In genomic region chr9:8964512-8965133, GRCm38 (mm10) we compare ENCODE assay signal across 10 mouse cellular contexts. TPM values are rescaled to one million over a fixed set of nuclear protein-coding genes. Genes with fewer than 3 reads are reported as not detected.
DNase-seq lines count a peak whose midpoint lies in the region; ATAC-seq lines count a peak whose summit lies in the region.
"Had no signal": no experiment of that assay in that cellular context is flagged by ENCODE, and none has a peak within 500 bp of the region (broad histone marks: within the 10 kb centered on the region; RNA-seq: fewer than 3 reads in every experiment).

No protein-coding gene starts in this region.

- H3K4me2 ChIP-seq in liver, embryonic 11.5 days = no peak overlapping the region
- H3K4me2 ChIP-seq: embryonic facial prominence, embryonic 13.5 days had no signal

- H3K36me3 ChIP-seq in liver, embryonic 11.5 days (ENCODE audit: control insufficient read depth, insufficient read depth, low read length) = no peaks in the 10 kb centered on the region
- H3K36me3 ChIP-seq: embryonic facial prominence, embryonic 13.5 days had no signal

- DNase-seq in liver = peak; percentile 15
- no peak for DNase-seq in liver, embryonic 11.5 days (ENCODE audit: low spot score)
- peak; percentile 18 for DNase-seq in Muller cell, postnatal 12 days (ENCODE audit: inconsistent ontology term)
- peak; percentile 12 to 43 for DNase-seq in cerebellum, adult 18-20 months
- peak; percentile 41 to 51 for DNase-seq in left cerebral cortex, postnatal 14 days (ENCODE audit: low spot score in 2 of 2)
- peak; percentile 29 for DNase-seq in right cerebral cortex, adult 18-20 months
- no peak for DNase-seq in gastrocnemius, postnatal 14 days

- WGBS in liver, embryonic 11.5 days = 59% methylated on average over 8 of the region's 8 CpGs

- H3K4me1 ChIP-seq in liver, embryonic 11.5 days (replicated peaks; ENCODE audit: control insufficient read depth, insufficient read depth, low read length) = no peaks in the 10 kb centered on the region
- H3K4me1 ChIP-seq: embryonic facial prominence, embryonic 13.5 days had no signal

- no peaks in the 10 kb centered on the region for H3K9me3 ChIP-seq in liver, embryonic 11.5 days (ENCODE audit: control insufficient read depth, low read length)
- H3K9me3 ChIP-seq: embryonic facial prominence, embryonic 13.5 days had no signal

- no peak overlapping the region for H3K9ac ChIP-seq in liver, embryonic 11.5 days (ENCODE audit: low read depth, low read length)
- H3K9ac ChIP-seq: embryonic facial prominence, embryonic 13.5 days had no signal

- H3K4me3 ChIP-seq in liver, embryonic 11.5 days (ENCODE audit: low read depth, low read length) = no peak overlapping the region
- H3K4me3 ChIP-seq: embryonic facial prominence, embryonic 13.5 days had no signal

- no peak overlapping the region for H3K27ac ChIP-seq in liver, embryonic 11.5 days (ENCODE audit: low read depth, low read length)
- H3K27ac ChIP-seq: embryonic facial prominence, embryonic 13.5 days had no signal

- no peak for ATAC-seq in liver, embryonic 11.5 days (replicated peaks; ENCODE audit: low FRiP score)
- ATAC-seq in granulocyte monocyte progenitor cell, adult 5-6 weeks (replicated peaks; ENCODE audit: poor library complexity, severe bottlenecking) = peak; percentile 79; the same call in 1 of the 2 replicates

- no peaks in the 10 kb centered on the region for H3K27me3 ChIP-seq in liver, embryonic 11.5 days (replicated peaks; ENCODE audit: control insufficient read depth, insufficient read depth, low read length)
- H3K27me3 ChIP-seq: embryonic facial prominence, embryonic 13.5 days had no signal

- intact Hi-C loops in left cerebral cortex, postnatal 14 days (cut with DNase I) = loop anchor here (2.0 kb wide), 1 partner anchor 264 kb away; no protein-coding TSS in a partner anchor
- intact Hi-C loops in gastrocnemius, postnatal 14 days (cut with DNase I; ENCODE audit: low total_unique reads) = no loop called here

RNA-seq across cellular contexts. Expression of gene Gm16485, which starts 7.0 kb away (rescaled TPM):
- not detected in 2 replicates for polyA plus RNA-seq in liver, embryonic 11.5 days (2014; fragmentation: Nextera tagmentation; extraction: Ambion mirVana)
- not detected in 2 replicates for total RNA-seq in granulocyte monocyte progenitor cell, adult 5-6 weeks (2014; fragmentation: Nextera tagmentation)
- not detected in 2 replicates for total RNA-seq in granulocyte monocyte progenitor cell, adult 5-6 weeks (2017)
- 10 to 100 TPM in 1 of 2 experiments, 1 to 10 TPM in 1; 9.3 to 11.4 TPM for total RNA-seq in left cerebral cortex, postnatal 14 days (2021)
- total RNA-seq in gastrocnemius, postnatal 14 days (2021) = not detected
- polyA plus RNA-seq: embryonic facial prominence, embryonic 13.5 days; small intestine, adult 2 months had no signal

Comparison
In these comparisons a context has a peak if more than half of its experiments do, and no peak if none do; other contexts are left out.
1. DNase-seq: peak in liver (single experiment), Muller cell, postnatal 12 days (single experiment), cerebellum, adult 18-20 months (2 of 2), left cerebral cortex, postnatal 14 days (2 of 2) and right cerebral cortex, adult 18-20 months (single experiment); none in liver, embryonic 11.5 days (single experiment) and gastrocnemius, postnatal 14 days (single experiment).
2. RNA of gene Gm16485, which starts 7.0 kb away (total RNA-seq): 9.3 to 11.4 TPM in left cerebral cortex, postnatal 14 days; not detected in gastrocnemius, postnatal 14 days and not detected in granulocyte monocyte progenitor cell, adult 5-6 weeks; every median in the first group is over 10 times any median in the second.